Mouse (Mus musculus) small intestine, adult 2 months (tissue): ENCODE data around the gene Rpp40.

Experiments used
- CTCF ChIP-seq: fragments of 200-500 bp; IDR thresholded peaks from 2 replicates; pipeline ENCODE4 v1.5.1; 2012; ENCODE audit warnings: low read depth, mild to moderate bottlenecking, control low read depth, inconsistent platforms, low read length, moderate library complexity, mixed read lengths; ENCODE audit not compliant: insufficient replicate concordance, insufficient read length; ENCODE audit errors: extremely low read depth
- POLR2A ChIP-seq: fragments of 200-500 bp; IDR thresholded peaks from 2 replicates; pipeline ENCODE4 v1.6.1; 2012; ENCODE audit warnings: low read depth, mild to moderate bottlenecking, control low read depth, inconsistent platforms, low read length, moderate library complexity

- TF ChIP-seq CTCF (no peak), POLR2A (no peak)
Measured at GRCm38 (mm10) chr13:35892866-35893265, 13.3 kb downstream of the Rpp40 start.
